Mouse (Mus musculus) midbrain, embryonic 13.5 days (tissue): ENCODE results near the gene Vangl1. TPM values are rescaled to one million over a fixed set of nuclear protein-coding genes. Genes with fewer than 3 reads are reported as not detected.
A peak's percentile ranks its signal among the peaks of the same experiment; 100 is the strongest.

ENCODE experiments used
- ATAC-seq: fragments of 200-750 bp; cut with Nextera tagmentation; 2 replicates; pipeline ENCODE4 v1.8.0; 2017; ENCODE audit warnings: mild to moderate bottlenecking, moderate TSS enrichment, moderate library complexity
- H3K27ac ChIP-seq: fragments of 300-500 bp; sonication (generic); 2 replicates; pipeline ENCODE4 v1.5.1; 2015; ENCODE audit warnings: inconsistent platforms, mild to moderate bottlenecking, moderate library complexity
- H3K27me3 ChIP-seq: fragments of 300-500 bp; sonication (generic); 2 replicates; pipeline ENCODE4 v1.6.1; 2015; ENCODE audit warnings: mild to moderate bottlenecking, inconsistent platforms
- H3K36me3 ChIP-seq: fragments of 300-500 bp; sonication (generic); 2 replicates; pipeline ENCODE4 v1.6.1; 2015; ENCODE audit warnings: mild to moderate bottlenecking, inconsistent platforms
- H3K4me1 ChIP-seq: fragments of 300-500 bp; sonication (generic); replicated peaks from 2 replicates; pipeline ENCODE4 v1.6.1; 2015; ENCODE audit warnings: inconsistent platforms
- H3K4me2 ChIP-seq: fragments of 300-500 bp; sonication (generic); replicated peaks from 2 replicates; pipeline ENCODE4 v1.6.1; 2015; ENCODE audit warnings: moderate library complexity, mild to moderate bottlenecking, inconsistent platforms
- H3K4me3 ChIP-seq: fragments of 300-500 bp; sonication (generic); replicated peaks from 2 replicates; pipeline ENCODE4 v1.5.1; 2015; ENCODE audit warnings: mild to moderate bottlenecking, inconsistent platforms
- H3K9ac ChIP-seq: fragments of 300-500 bp; sonication (generic); replicated peaks from 2 replicates; pipeline ENCODE4 v1.6.1; 2015; ENCODE audit warnings: mild to moderate bottlenecking, inconsistent platforms
- H3K9me3 ChIP-seq: fragments of 300-500 bp; sonication (generic); 2 replicates; pipeline ENCODE4 v1.6.1; 2016; ENCODE audit warnings: mild to moderate bottlenecking, inconsistent platforms
- WGBS: fragments of 180-500 bp; shearing (Covaris S2); methylation state at CpG from one replicate; pipeline ENCODE4 v1.1.7; 2015; 5-methylcytosine and 5-hydroxymethylcytosine counted together
- polyA plus RNA-seq: library from polyadenylated mRNA; unstranded; fragments of >200 nt; fragmentation: Nextera tagmentation; extraction: Ambion mirVana; gene quantifications from 2 replicates; pipeline ENCODE4 v1.2.1, GENCODE M21; 2015

The Vangl1 gene
- polyA plus RNA-seq, 1 experiment from 2014 or later = 7.3 TPM

GRCm38 (mm10) chr3:102135389-102136113, 68.9 kb downstream of the Vangl1 start:
- H3K27me3 ChIP-seq = peaks cover 3% of the 10 kb centered on the region; the same call in 1 of the 2 replicates
- H3K27ac ChIP-seq = no peak overlapping the region
- H3K9ac ChIP-seq = no peak overlapping the region
- no peaks in the 10 kb centered on the region for H3K36me3 ChIP-seq
- no peak for ATAC-seq
- no peak overlapping the region for H3K4me2 ChIP-seq
- no peaks in the 10 kb centered on the region for H3K9me3 ChIP-seq
- peaks cover 20% of the 10 kb centered on the region for H3K4me1 ChIP-seq
- H3K4me3 ChIP-seq = no peak overlapping the region
- 30% methylated on average over 10 of the region's 10 CpGs for WGBS

GRCm38 (mm10) chr3:102131627-102132324, 72.7 kb downstream of the Vangl1 start:
- H3K4me2 ChIP-seq = no peak overlapping the region
- ATAC-seq = peak; percentile 76
- peaks cover 16% of the 10 kb centered on the region for H3K4me1 ChIP-seq
- no peaks in the 10 kb centered on the region for H3K36me3 ChIP-seq
- H3K9me3 ChIP-seq = no peaks in the 10 kb centered on the region
- peak overlapping the region; percentile 36; the same call in 1 of the 2 replicates for H3K27ac ChIP-seq
- no peak overlapping the region for H3K4me3 ChIP-seq
- WGBS = 79% methylated on average over 9 of the region's 9 CpGs
- no peak overlapping the region for H3K9ac ChIP-seq
- peaks cover under 1% of the 10 kb centered on the region; the same call in 1 of the 2 replicates for H3K27me3 ChIP-seq

- 69% methylated on average over 6 of the region's 6 CpGs for WGBS
- no peak overlapping the region for H3K9ac ChIP-seq
- no peak overlapping the region for H3K4me3 ChIP-seq
- H3K4me1 ChIP-seq = peaks cover 6% of the 10 kb centered on the region
- no peak for ATAC-seq
- H3K36me3 ChIP-seq = no peaks in the 10 kb centered on the region
- H3K9me3 ChIP-seq = no peaks in the 10 kb centered on the region
- H3K27me3 ChIP-seq = no peaks in the 10 kb centered on the region
- H3K4me2 ChIP-seq = no peak overlapping the region
- no peak overlapping the region for H3K27ac ChIP-seq
These were observed 74.0 kb downstream of the Vangl1 start for GRCm38 (mm10) chr3:102130478-102130877.

GRCm38 (mm10) chr3:102128242-102128641, 76.3 kb downstream of the Vangl1 start:
- Histone ChIP-seq H3K27me3 (no peaks in the 10 kb centered on the region), H3K9ac (no peak overlapping the region), H3K4me3 (no peak overlapping the region), H3K4me2 (no peak overlapping the region), H3K36me3 (no peaks in the 10 kb centered on the region), H3K4me1 (peaks cover 3% of the 10 kb centered on the region; the same call in 1 of the 2 replicates), H3K9me3 (no peaks in the 10 kb centered on the region), H3K27ac (no peak overlapping the region)
- 92% methylated on average over 2 of the region's 2 CpGs for WGBS
- no peak for ATAC-seq

- Histone ChIP-seq H3K4me2 (no peak overlapping the region), H3K27me3 (no peaks in the 10 kb centered on the region), H3K27ac (no peak overlapping the region), H3K4me3 (no peak overlapping the region), H3K9me3 (no peaks in the 10 kb centered on the region), H3K4me1 (peaks cover 3% of the 10 kb centered on the region; the same call in 1 of the 2 replicates), H3K36me3 (no peaks in the 10 kb centered on the region), H3K9ac (no peak overlapping the region)
- 80% methylated on average over 2 of the region's 2 CpGs for WGBS
- no peak for ATAC-seq
These were observed 77.4 kb downstream of the Vangl1 start for GRCm38 (mm10) chr3:102127114-102127513.

GRCm38 (mm10) chr3:102125546-102125945, 78.9 kb downstream of the Vangl1 start:
- no peak for ATAC-seq
- H3K9me3 ChIP-seq = no peaks in the 10 kb centered on the region
- WGBS = 28% methylated on average over 1 of the region's 1 CpGs

GRCm38 (mm10) chr3:102123654-102124053, 80.8 kb downstream of the Vangl1 start:
- H3K4me1 ChIP-seq = no peaks in the 10 kb centered on the region
- WGBS = 73% methylated on average over 6 of the region's 6 CpGs
- no peak overlapping the region for H3K9ac ChIP-seq
- no peak overlapping the region for H3K4me3 ChIP-seq
- no peak for ATAC-seq
- H3K4me2 ChIP-seq = no peak overlapping the region
- H3K27me3 ChIP-seq = no peaks in the 10 kb centered on the region
- no peaks in the 10 kb centered on the region for H3K9me3 ChIP-seq
- H3K36me3 ChIP-seq = no peaks in the 10 kb centered on the region
- H3K27ac ChIP-seq = no peak overlapping the region

More at GRCm38 (mm10) chr3:102125546-102125945, 78.9 kb downstream of the Vangl1 start:
- Histone ChIP-seq H3K27me3 (no peaks in the 10 kb centered on the region), H3K27ac (no peak overlapping the region), H3K4me1 (no peaks in the 10 kb centered on the region), H3K36me3 (no peaks in the 10 kb centered on the region), H3K4me3 (no peak overlapping the region), H3K4me2 (no peak overlapping the region), H3K9ac (no peak overlapping the region)

- H3K9me3 ChIP-seq = no peaks in the 10 kb centered on the region
- H3K4me1 ChIP-seq = no peaks in the 10 kb centered on the region
- H3K4me3 ChIP-seq = no peak overlapping the region
- ATAC-seq = no peak
- H3K36me3 ChIP-seq = no peaks in the 10 kb centered on the region
- no peak overlapping the region for H3K9ac ChIP-seq
- no peak overlapping the region for H3K4me2 ChIP-seq
- WGBS = 70% methylated on average over 7 of the region's 7 CpGs
- H3K27me3 ChIP-seq = no peaks in the 10 kb centered on the region
- H3K27ac ChIP-seq = no peak overlapping the region
These were observed 82.4 kb downstream of the Vangl1 start for GRCm38 (mm10) chr3:102122046-102122445.

- no peaks in the 10 kb centered on the region for H3K9me3 ChIP-seq
- no peak overlapping the region for H3K4me2 ChIP-seq
- no peak for ATAC-seq
- no peak overlapping the region for H3K4me3 ChIP-seq
- no peak overlapping the region for H3K27ac ChIP-seq
- no peaks in the 10 kb centered on the region for H3K36me3 ChIP-seq
- no peak overlapping the region for H3K9ac ChIP-seq
- H3K4me1 ChIP-seq = no peaks in the 10 kb centered on the region
- H3K27me3 ChIP-seq = no peaks in the 10 kb centered on the region
These were observed 83.5 kb downstream of the Vangl1 start for GRCm38 (mm10) chr3:102120947-102121346.

GRCm38 (mm10) chr3:102111979-102112599, 92.4 kb downstream of the Vangl1 start:
- no peak overlapping the region for H3K4me2 ChIP-seq
- no peaks in the 10 kb centered on the region for H3K27me3 ChIP-seq
- H3K4me1 ChIP-seq = no peaks in the 10 kb centered on the region
- no peak overlapping the region for H3K27ac ChIP-seq
- no peak for ATAC-seq
- 83% methylated on average over 7 of the region's 7 CpGs for WGBS
- H3K9me3 ChIP-seq = no peaks in the 10 kb centered on the region
- no peak overlapping the region for H3K9ac ChIP-seq
- H3K4me3 ChIP-seq = no peak overlapping the region
- H3K36me3 ChIP-seq = no peaks in the 10 kb centered on the region

- H3K4me2 ChIP-seq = no peak overlapping the region
- no peak overlapping the region for H3K9ac ChIP-seq
- H3K36me3 ChIP-seq = no peaks in the 10 kb centered on the region
- no peak for ATAC-seq
- H3K4me3 ChIP-seq = no peak overlapping the region
- H3K9me3 ChIP-seq = no peaks in the 10 kb centered on the region
- WGBS = 90% methylated on average over 3 of the region's 3 CpGs
- H3K4me1 ChIP-seq = no peaks in the 10 kb centered on the region
- no peak overlapping the region for H3K27ac ChIP-seq
- no peaks in the 10 kb centered on the region for H3K27me3 ChIP-seq
These were observed 96.3 kb downstream of the Vangl1 start for GRCm38 (mm10) chr3:102108201-102108600.
